Mouse (Mus musculus) intestine, embryonic 14.5 days (tissue): ENCODE measurements around the gene Gata2. TPM values are rescaled to one million over a fixed set of nuclear protein-coding genes. Genes with fewer than 3 reads are reported as not detected.

Source experiments
- ATAC-seq: fragments of 200-750 bp; cut with Nextera tagmentation; replicated peaks from 2 replicates; pipeline ENCODE4 v1.8.0; 2017; ENCODE audit warnings: low read depth, moderate number of reproducible peaks, moderate TSS enrichment, moderate library complexity; ENCODE audit not compliant: low FRiP score, low TSS enrichment
- DNase-seq: peaks from one replicate; pipeline ENCODE4 v3.0.0-alpha.2; 2018; ENCODE audit warnings: low spot score
- H3K27ac ChIP-seq: fragments of 300-500 bp; sonication (generic); 2 replicates; pipeline ENCODE4 v1.5.1; 2014; ENCODE audit warnings: low read depth, mild to moderate bottlenecking, control low read depth
- H3K27me3 ChIP-seq: fragments of 300-500 bp; sonication (generic); replicated peaks from 2 replicates; pipeline ENCODE4 v1.6.1; 2014; ENCODE audit warnings: low read length, control low read depth; ENCODE audit not compliant: control insufficient read depth, insufficient read depth
- H3K36me3 ChIP-seq: fragments of 300-500 bp; sonication (generic); 2 replicates; pipeline ENCODE4 v1.6.1; 2014; ENCODE audit warnings: low read length, control low read depth; ENCODE audit not compliant: control insufficient read depth, insufficient read depth
- H3K4me1 ChIP-seq: fragments of 300-500 bp; sonication (generic); replicated peaks from 2 replicates; pipeline ENCODE4 v1.6.1; 2014; ENCODE audit warnings: low read length, control low read depth, mixed read lengths; ENCODE audit not compliant: control insufficient read depth, insufficient read depth
- H3K4me2 ChIP-seq: fragments of 300-500 bp; sonication (generic); 2 replicates; pipeline ENCODE4 v1.6.1; 2014; ENCODE audit warnings: low read length
- H3K4me3 ChIP-seq: fragments of 300-500 bp; sonication (generic); 2 replicates; pipeline ENCODE4 v1.5.1; 2014; ENCODE audit warnings: low read depth, low read length, control low read depth, mixed read lengths
- H3K9ac ChIP-seq: fragments of 300-500 bp; sonication (generic); 2 replicates; pipeline ENCODE4 v1.6.1; 2014; ENCODE audit warnings: mild to moderate bottlenecking, low read length
- H3K9me3 ChIP-seq: fragments of 300-500 bp; sonication (generic); 2 replicates; pipeline ENCODE4 v1.6.1; 2016; ENCODE audit warnings: low read length, control low read depth; ENCODE audit not compliant: control insufficient read depth
- WGBS: fragments of 180-500 bp; shearing (Covaris S2); extraction: QIAGEN DNeasy Blood & Tissue Kit; methylation state at CpG from one replicate; pipeline ENCODE4 v1.1.7; 2014; 5-methylcytosine and 5-hydroxymethylcytosine counted together
- polyA plus RNA-seq: library from polyadenylated mRNA; unstranded; fragments of >200 nt; fragmentation: Nextera tagmentation; extraction: Ambion mirVana; gene quantifications from 2 replicates; pipeline ENCODE4 v1.2.1, GENCODE M21; 2014

Gene Gata2
- polyA plus RNA-seq, 1 experiment from 2014 or later = 4.7 TPM

DNA sequence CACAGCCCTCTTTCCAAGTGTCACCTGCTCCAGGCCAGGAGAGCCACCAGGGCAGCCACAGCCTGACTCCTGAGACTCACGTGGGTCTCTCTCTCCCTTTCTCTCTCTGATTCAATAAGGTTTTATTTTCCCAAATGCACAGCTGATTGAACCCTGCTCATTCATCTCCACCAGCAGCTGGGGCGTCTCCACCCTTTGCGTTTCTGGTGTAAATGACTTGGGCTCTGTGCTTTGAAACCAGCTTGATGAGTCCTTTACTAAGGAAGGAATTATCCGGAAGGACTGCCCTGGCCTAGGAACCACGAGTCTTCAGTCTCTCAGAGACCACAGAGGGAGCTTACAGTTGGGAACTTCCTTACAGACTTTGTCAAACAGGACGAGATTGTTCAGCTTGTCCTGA, 38.5 kb downstream of the Gata2 start:
- H3K27me3 ChIP-seq = 0 out of 2 replicates have a peak, but pooled peaks cover 15% of the 10 kb centered on the region
- ATAC-seq (no peak), DNase-seq (no peak)
- H3K4me3 ChIP-seq = no peak overlapping the region
- peaks cover 7% of the 10 kb centered on the region; the same call in 1 of the 2 replicates for H3K4me1 ChIP-seq
- H3K27ac ChIP-seq = no peak overlapping the region
- 75% methylated on average over 6 of the region's 6 CpGs for WGBS
- no peak overlapping the region for H3K4me2 ChIP-seq
- H3K36me3 ChIP-seq = no peaks in the 10 kb centered on the region
- no peaks in the 10 kb centered on the region for H3K9me3 ChIP-seq
- H3K9ac ChIP-seq = no peak overlapping the region

DNA sequence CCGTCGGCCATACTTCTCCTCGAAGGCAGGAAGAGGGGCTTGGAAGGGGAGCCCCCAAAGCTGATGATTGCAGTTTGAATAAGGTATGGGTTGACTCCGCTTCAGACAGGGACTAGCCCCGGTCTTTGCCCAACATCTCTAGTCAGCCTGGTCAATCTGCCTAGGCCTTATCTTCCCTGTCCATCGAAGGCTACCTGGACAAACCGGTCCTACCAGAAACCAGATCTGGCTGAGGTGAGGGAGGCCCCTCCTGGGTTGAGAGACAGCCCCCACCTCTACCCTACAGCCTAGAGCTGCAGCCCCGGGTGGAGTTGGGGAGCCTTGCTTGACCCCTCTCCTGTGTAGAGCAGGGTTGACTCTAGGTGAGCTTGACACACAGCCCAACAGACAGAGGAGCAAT, 40.3 kb downstream of the Gata2 start:
- peak; percentile 37; the same call in 1 of the 2 replicates for ATAC-seq
- no peak overlapping the region for H3K27ac ChIP-seq

DNA sequence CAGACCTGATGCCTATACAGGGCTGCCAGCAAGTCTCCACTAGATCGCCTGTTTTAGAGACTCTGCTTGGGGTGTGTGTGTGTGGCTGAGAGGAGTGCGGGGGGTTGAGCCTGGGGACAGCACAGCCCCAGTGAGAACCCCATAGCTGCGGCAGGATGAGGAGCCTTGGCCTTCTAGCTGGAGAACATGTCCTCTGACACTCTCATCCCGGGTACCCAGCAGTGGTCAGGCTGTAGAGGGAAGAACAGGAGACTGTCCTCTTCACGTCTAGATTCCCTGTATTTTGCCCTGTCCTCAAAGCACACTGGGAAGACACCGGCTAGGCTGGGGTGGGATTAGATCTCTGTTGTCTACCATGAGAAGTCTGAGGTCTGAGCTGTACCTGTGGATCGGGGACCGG, 41.8 kb downstream of the Gata2 start:
- Histone ChIP-seq H3K4me1 (peaks cover 7% of the 10 kb centered on the region; the same call in 1 of the 2 replicates), H3K27me3 (0 out of 2 replicates have a peak, but pooled peaks cover 15% of the 10 kb centered on the region), H3K27ac (no peak overlapping the region), H3K9me3 (no peaks in the 10 kb centered on the region), H3K4me2 (no peak overlapping the region), H3K4me3 (no peak overlapping the region), H3K36me3 (no peaks in the 10 kb centered on the region), H3K9ac (no peak overlapping the region)
- WGBS = 39% methylated on average over 8 of the region's 8 CpGs
- DNase-seq (peak; percentile 57), ATAC-seq (no peak)

More for the DNA sequence above, 40.3 kb downstream of the Gata2 start:
- Histone ChIP-seq H3K4me2 (no peak overlapping the region), H3K27me3 (0 out of 2 replicates have a peak, but pooled peaks cover 15% of the 10 kb centered on the region), H3K4me1 (peaks cover 7% of the 10 kb centered on the region; the same call in 1 of the 2 replicates), H3K36me3 (no peaks in the 10 kb centered on the region), H3K9me3 (no peaks in the 10 kb centered on the region), H3K9ac (no peak overlapping the region), H3K4me3 (no peak overlapping the region)
- peak; percentile 58 for DNase-seq
- 66% methylated on average over 8 of the region's 8 CpGs for WGBS

DNA sequence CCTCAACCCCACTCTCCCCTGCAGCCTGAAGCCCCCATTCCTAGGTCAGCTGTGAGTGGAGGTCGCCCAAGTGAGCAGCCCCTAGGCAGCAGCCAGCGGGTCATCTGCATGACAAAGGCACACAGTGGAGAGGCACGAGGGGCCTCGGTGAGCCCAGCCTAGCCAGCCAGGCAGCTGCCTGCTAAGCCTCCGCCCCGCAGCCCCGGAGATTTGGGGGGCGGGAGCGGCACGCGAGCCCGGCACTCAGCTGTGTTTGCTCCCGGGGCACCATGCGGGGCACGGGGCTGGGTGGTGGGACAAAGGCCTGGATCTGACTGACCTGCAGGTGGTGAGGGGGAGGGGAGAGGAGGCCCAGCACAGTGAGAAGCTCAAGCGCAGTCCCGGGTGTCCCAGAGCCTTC, 42.3 kb downstream of the Gata2 start:
- H3K4me1 ChIP-seq = peaks cover 7% of the 10 kb centered on the region; the same call in 1 of the 2 replicates
- WGBS = 5% methylated on average over 17 of the region's 17 CpGs
- no peaks in the 10 kb centered on the region for H3K9me3 ChIP-seq
- no peak overlapping the region for H3K27ac ChIP-seq
- no peaks in the 10 kb centered on the region for H3K36me3 ChIP-seq
- H3K27me3 ChIP-seq = 0 out of 2 replicates have a peak, but pooled peaks cover 15% of the 10 kb centered on the region
- H3K9ac ChIP-seq = no peak overlapping the region
- no peak for DNase-seq
- no peak overlapping the region for H3K4me3 ChIP-seq
- ATAC-seq = 0 out of 2 replicates have a peak, but pooled peaks have one; percentile 18
- H3K4me2 ChIP-seq = peak overlapping the region; percentile 33

DNA sequence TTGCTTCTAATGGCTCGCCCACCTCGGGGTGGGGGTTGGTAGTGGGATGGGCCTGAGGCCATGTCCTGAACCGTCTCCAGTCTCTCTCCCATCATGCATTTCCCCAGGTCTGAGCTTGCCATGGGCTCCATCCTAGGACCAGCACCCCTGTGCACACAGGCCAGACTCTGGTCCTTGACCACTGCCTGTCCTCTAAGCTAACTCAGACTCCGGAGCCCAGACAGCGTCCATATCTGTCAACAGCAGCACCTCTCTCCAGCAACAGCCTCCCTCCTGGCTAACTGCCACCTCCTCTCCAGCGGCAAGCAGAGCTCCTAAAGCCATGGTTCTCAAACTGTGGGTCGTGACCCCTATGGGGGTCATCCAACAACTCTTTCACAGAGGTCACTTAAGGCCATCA, 42.8 kb downstream of the Gata2 start:
- Histone ChIP-seq H3K36me3 (no peaks in the 10 kb centered on the region), H3K9me3 (no peaks in the 10 kb centered on the region), H3K4me1 (peaks cover 7% of the 10 kb centered on the region; the same call in 1 of the 2 replicates), H3K27me3 (0 out of 2 replicates have a peak, but pooled peaks cover 15% of the 10 kb centered on the region), H3K27ac (no peak overlapping the region), H3K4me3 (no peak overlapping the region), H3K4me2 (no peak overlapping the region), H3K9ac (no peak overlapping the region)
- ATAC-seq = no peak
- no peak for DNase-seq
- 15% methylated on average over 7 of the region's 7 CpGs for WGBS

DNA sequence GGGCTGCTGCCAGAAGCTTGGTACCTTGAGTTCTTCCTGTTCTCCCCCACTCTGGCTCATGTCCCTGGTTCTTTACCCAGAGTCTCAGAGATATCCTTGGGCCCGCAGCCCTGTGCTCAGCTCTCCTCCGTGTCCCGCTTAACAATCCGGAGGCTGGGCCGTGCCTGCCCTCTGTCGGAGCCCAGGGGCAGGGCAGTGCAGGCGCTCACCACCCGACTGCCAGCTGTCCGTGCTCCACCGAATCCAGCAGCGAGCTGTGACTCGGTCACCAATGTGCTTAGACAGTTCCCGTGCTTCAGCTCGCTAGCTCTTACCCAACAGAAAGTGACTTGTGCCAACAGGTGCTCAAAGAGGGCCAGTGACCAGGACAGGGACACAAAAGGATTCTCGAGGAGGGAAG, 48.9 kb downstream of the Gata2 start:
- H3K27me3 ChIP-seq = no peaks in the 10 kb centered on the region
- no peaks in the 10 kb centered on the region for H3K9me3 ChIP-seq
- 5% methylated on average over 15 of the region's 15 CpGs for WGBS
- no peaks in the 10 kb centered on the region for H3K36me3 ChIP-seq
- H3K4me1 ChIP-seq = no peaks in the 10 kb centered on the region
- peak; percentile 75 for DNase-seq
- no peak overlapping the region for H3K27ac ChIP-seq
- no peak overlapping the region for H3K9ac ChIP-seq
- ATAC-seq = peak; percentile 54; the same call in 1 of the 2 replicates
- H3K4me2 ChIP-seq = no peak overlapping the region
- no peak overlapping the region for H3K4me3 ChIP-seq

DNA sequence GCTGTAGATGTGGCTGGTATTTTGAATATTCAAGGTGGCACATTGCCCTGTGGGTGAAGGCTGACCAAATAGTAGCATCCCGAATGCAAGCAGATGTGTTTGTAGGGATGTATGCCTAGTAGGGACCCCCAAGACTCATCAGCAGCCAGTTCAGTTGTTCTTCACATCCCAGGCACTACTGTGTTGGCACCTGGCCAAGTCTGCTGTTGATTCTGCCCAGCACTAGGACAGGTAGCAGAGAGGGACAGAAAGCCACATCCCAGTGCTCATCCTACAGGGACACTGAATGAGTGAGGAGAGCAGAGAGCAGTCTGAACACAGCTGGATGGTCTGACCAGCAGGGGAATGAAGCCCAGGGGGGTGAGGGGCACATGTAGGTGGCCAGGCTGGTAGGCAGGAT, 55.5 kb downstream of the Gata2 start:
- no peak overlapping the region for H3K4me3 ChIP-seq
- no peak overlapping the region for H3K27ac ChIP-seq
- H3K9me3 ChIP-seq = no peaks in the 10 kb centered on the region
- no peak overlapping the region for H3K4me2 ChIP-seq
- no peaks in the 10 kb centered on the region for H3K4me1 ChIP-seq
- no peaks in the 10 kb centered on the region for H3K27me3 ChIP-seq
- WGBS = 83% methylated on average over 1 of the region's 1 CpGs
- no peaks in the 10 kb centered on the region for H3K36me3 ChIP-seq
- H3K9ac ChIP-seq = no peak overlapping the region
- ATAC-seq (no peak), DNase-seq (no peak)

DNA sequence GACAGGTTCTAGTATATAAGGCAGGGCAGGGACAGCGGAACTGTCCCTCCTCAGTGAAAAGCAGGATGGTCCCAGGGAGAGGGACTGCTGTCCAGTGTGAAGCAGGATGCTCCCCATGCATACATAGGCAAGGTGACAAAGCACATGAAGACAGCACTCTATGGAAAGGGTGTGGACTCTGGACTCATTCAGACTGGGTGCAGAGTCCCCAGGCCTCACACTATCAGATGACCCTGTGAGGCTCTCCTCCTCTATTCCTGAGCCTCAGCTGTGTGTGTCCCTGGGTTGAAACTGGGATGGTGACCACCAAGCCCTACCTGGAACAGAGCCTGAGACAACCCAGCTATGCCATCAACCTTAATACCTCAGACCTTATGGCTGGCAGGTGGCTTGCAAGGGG, 57.7 kb downstream of the Gata2 start:
- Histone ChIP-seq H3K4me1 (no peaks in the 10 kb centered on the region), H3K27ac (no peak overlapping the region), H3K36me3 (no peaks in the 10 kb centered on the region), H3K27me3 (no peaks in the 10 kb centered on the region), H3K4me2 (no peak overlapping the region), H3K9ac (no peak overlapping the region), H3K4me3 (no peak overlapping the region), H3K9me3 (no peaks in the 10 kb centered on the region)
- DNase-seq (no peak), ATAC-seq (peak; percentile 22; the same call in 1 of the 2 replicates)
- 88% methylated on average over 1 of the region's 1 CpGs for WGBS

DNA sequence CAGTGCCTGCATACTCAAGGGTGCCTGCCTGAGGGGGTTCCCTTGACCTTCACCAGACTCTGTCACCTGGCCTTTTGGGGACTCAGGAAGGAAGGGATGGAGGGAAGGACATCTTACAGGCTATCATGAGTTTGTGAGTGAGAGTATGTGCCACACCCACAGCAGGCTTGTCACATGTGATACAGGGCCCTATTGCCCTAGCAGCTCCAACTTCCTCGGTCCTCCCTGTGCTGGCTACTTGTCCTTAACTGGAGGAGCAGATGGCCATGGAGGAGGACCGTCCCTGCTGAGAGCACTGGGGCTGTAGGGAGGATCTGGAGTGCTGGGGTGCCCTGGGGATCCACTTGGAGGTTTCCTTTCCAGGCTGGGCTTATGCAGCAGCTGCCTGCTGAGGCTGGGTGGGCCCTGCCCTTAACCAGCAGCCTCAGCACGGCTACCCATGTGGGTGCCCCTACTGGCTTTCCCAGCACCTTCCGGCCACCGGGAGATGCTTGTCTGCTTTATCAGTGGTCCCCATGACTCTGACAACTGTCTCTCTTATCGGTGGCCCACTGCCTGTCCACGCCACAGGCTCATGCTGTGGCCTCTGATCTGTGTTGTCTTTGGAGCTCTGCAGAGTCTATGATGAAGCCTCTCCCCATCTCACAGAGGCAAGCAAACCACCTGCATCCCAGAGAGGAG, 58.2 kb downstream of the Gata2 start:
- no peaks in the 10 kb centered on the region for H3K9me3 ChIP-seq
- H3K27ac ChIP-seq = no peak overlapping the region
- WGBS = 71% methylated on average over 7 of the region's 7 CpGs
- no peaks in the 10 kb centered on the region for H3K4me1 ChIP-seq
- no peaks in the 10 kb centered on the region for H3K36me3 ChIP-seq
- H3K4me2 ChIP-seq = no peak overlapping the region
- no peak overlapping the region for H3K9ac ChIP-seq
- no peak overlapping the region for H3K4me3 ChIP-seq
- H3K27me3 ChIP-seq = no peaks in the 10 kb centered on the region
- ATAC-seq (no peak), DNase-seq (no peak)
